Mouse (Mus musculus) forebrain, postnatal 0 days (tissue): Measurements from ENCODE around the gene Nfu1. TPM values are rescaled to one million over a fixed set of nuclear protein-coding genes. Genes with fewer than 3 reads are reported as not detected.

ENCODE experiments used
- ATAC-seq: fragments of 200-750 bp; cut with Nextera tagmentation; 2 replicates; pipeline ENCODE4 v1.8.0; 2017; ENCODE audit warnings: mild to moderate bottlenecking, moderate library complexity
- DNase-seq: peaks from one replicate; pipeline ENCODE4 v3.0.0-alpha.2; 2015
- H3K27ac ChIP-seq: fragments of 300-500 bp; sonication (generic); 2 replicates; pipeline ENCODE4 v1.5.1; 2014; ENCODE audit warnings: low read depth, mild to moderate bottlenecking, antibody characterized with exemption, low read length, moderate library complexity, mixed read lengths
- H3K27me3 ChIP-seq: fragments of 300-500 bp; sonication (generic); 2 replicates; pipeline ENCODE4 v1.6.1; 2014; ENCODE audit warnings: mild to moderate bottlenecking, low read length, mixed read lengths; ENCODE audit not compliant: insufficient read depth
- H3K36me3 ChIP-seq: fragments of 300-500 bp; sonication (generic); 2 replicates; pipeline ENCODE4 v1.6.1; 2014; ENCODE audit warnings: mild to moderate bottlenecking, moderate library complexity; ENCODE audit not compliant: insufficient read depth
- H3K4me1 ChIP-seq: fragments of 300-500 bp; sonication (generic); 2 replicates; pipeline ENCODE4 v1.6.1; 2014; ENCODE audit warnings: antibody characterized with exemption; ENCODE audit not compliant: insufficient read depth
- H3K4me2 ChIP-seq: fragments of 300-500 bp; sonication (generic); 2 replicates; pipeline ENCODE4 v1.6.1; 2014; ENCODE audit warnings: low read depth, mild to moderate bottlenecking, moderate library complexity
- H3K4me3 ChIP-seq: fragments of 300-500 bp; sonication (generic); 2 replicates; pipeline ENCODE4 v1.5.1; 2014; ENCODE audit warnings: low read depth, low read length, mixed read lengths
- H3K9ac ChIP-seq: fragments of 300-500 bp; sonication (generic); 2 replicates; pipeline ENCODE4 v1.6.1; 2014; ENCODE audit warnings: mild to moderate bottlenecking
- H3K9me3 ChIP-seq: fragments of 300-500 bp; sonication (generic); 2 replicates; pipeline ENCODE4 v1.6.1; 2016; ENCODE audit warnings: low read length
- CTCF ChIP-seq: sonication (generic); IDR thresholded peaks from 2 replicates; pipeline ENCODE4 v1.5.1; 2016; ENCODE audit warnings: antibody characterized with exemption, control low read depth, low read depth
- WGBS: fragments of 180-500 bp; shearing (Covaris S2); extraction: QIAGEN DNeasy Blood & Tissue Kit; methylation state at CpG from one replicate; pipeline ENCODE4 v1.1.7; 2014; 5-methylcytosine and 5-hydroxymethylcytosine counted together
- polyA plus RNA-seq: library from polyadenylated mRNA; unstranded; fragments of >200 nt; fragmentation: Nextera tagmentation; extraction: Ambion mirVana; gene quantifications from 2 replicates; pipeline ENCODE4 v1.2.1, GENCODE M21; 2015
- total RNA-seq: library from RNA; depleted of rRNA; stranded (reverse); fragments of >200 nt; gene quantifications from 2 replicates; pipeline ENCODE4 v1.2.3, GENCODE M21; 2014; rRNA removed

Nfu1 gene
- total and polyA plus RNA-seq, 2 experiments from 2014 or later, result 146 to 362 TPM

GRCm38 (mm10) chr6:87069195-87069900, 60.3 kb downstream of the Nfu1 start:
- TF ChIP-seq CTCF, result no peak
- WGBS, result 91% methylated on average over 7 of the region's 7 CpGs
- peaks cover 67% of the 10 kb centered on the region for H3K36me3 ChIP-seq
- H3K4me1 ChIP-seq, result no peaks in the 10 kb centered on the region
- H3K4me2 ChIP-seq, result no peak overlapping the region
- no peaks in the 10 kb centered on the region for H3K9me3 ChIP-seq
- DNase-seq, result no peak
- H3K4me3 ChIP-seq, result no peak overlapping the region
- no peak overlapping the region for H3K27ac ChIP-seq
- ATAC-seq, result no peak
- no peaks in the 10 kb centered on the region for H3K27me3 ChIP-seq
- no peak overlapping the region for H3K9ac ChIP-seq

- Histone ChIP-seq H3K9ac (no peak overlapping the region), H3K4me3 (no peak overlapping the region), H3K27ac (no peak overlapping the region), H3K27me3 (no peaks in the 10 kb centered on the region), H3K4me2 (no peak overlapping the region), H3K4me1 (no peaks in the 10 kb centered on the region), H3K36me3 (peaks cover 56% of the 10 kb centered on the region), H3K9me3 (no peaks in the 10 kb centered on the region)
- DNase-seq, result no peak
- 95% methylated on average over 4 of the region's 4 CpGs for WGBS
- TF ChIP-seq CTCF, result no peak
- ATAC-seq, result no peak
These were observed 61.6 kb downstream of the Nfu1 start for GRCm38 (mm10) chr6:87070641-87071040.

- TF ChIP-seq CTCF, result no peak
- ATAC-seq (no peak), DNase-seq (no peak)
- Histone ChIP-seq H3K4me2 (no peak overlapping the region), H3K27me3 (no peaks in the 10 kb centered on the region), H3K36me3 (peaks cover 62% of the 10 kb centered on the region), H3K9ac (no peak overlapping the region), H3K9me3 (no peaks in the 10 kb centered on the region), H3K27ac (no peak overlapping the region), H3K4me3 (no peak overlapping the region), H3K4me1 (no peaks in the 10 kb centered on the region)
- WGBS, result 92% methylated on average over 4 of the region's 4 CpGs
These were observed 63.7 kb downstream of the Nfu1 start for GRCm38 (mm10) chr6:87072759-87073158.

- H3K4me3 ChIP-seq, result no peak overlapping the region
- no peak overlapping the region for H3K9ac ChIP-seq
- WGBS, result 85% methylated on average over 3 of the region's 3 CpGs
- H3K4me1 ChIP-seq, result no peaks in the 10 kb centered on the region
- TF ChIP-seq CTCF, result no peak
- no peaks in the 10 kb centered on the region for H3K9me3 ChIP-seq
- ATAC-seq, result no peak
- H3K27me3 ChIP-seq, result no peaks in the 10 kb centered on the region
- no peak overlapping the region for H3K4me2 ChIP-seq
- no peak overlapping the region for H3K27ac ChIP-seq
- DNase-seq, result no peak
- H3K36me3 ChIP-seq, result peaks cover 59% of the 10 kb centered on the region
These were observed 66.2 kb downstream of the Nfu1 start for GRCm38 (mm10) chr6:87075092-87075685.

Other genes starting within 250 kb of the Nfu1 start
- 3.8 and 4.0 TPM in 2 replicates for gene Anxa4, start 215.7 kb upstream of the Nfu1 start, total RNA-seq
- 5.3 and 5.8 TPM in 2 replicates for gene Anxa4, start 215.7 kb upstream of the Nfu1 start, polyA plus RNA-seq
- gene Aak1, start 159.7 kb upstream of the Nfu1 start, total RNA-seq, result 45.5 and 57.6 TPM in 2 replicates
- gene Aak1, start 159.7 kb upstream of the Nfu1 start, polyA plus RNA-seq, result 21.4 and 31.0 TPM in 2 replicates
- gene Gfpt1, start 33.6 kb downstream of the Nfu1 start, total RNA-seq, result 34.0 and 43.0 TPM in 2 replicates
- gene Gfpt1, start 33.6 kb downstream of the Nfu1 start, polyA plus RNA-seq, result 12.5 and 16.5 TPM in 2 replicates
- gene D6Ertd527e, start 95.5 kb downstream of the Nfu1 start, total RNA-seq, result not detected in 2 replicates
- gene D6Ertd527e, start 95.5 kb downstream of the Nfu1 start, polyA plus RNA-seq, result 0.07 and 0.10 TPM in 2 replicates